Mouse (Mus musculus): ENCODE measurements around the gene Serf2.
"Not testable (repeated sequence)": the region's sequence is repeated elsewhere in the genome, so short reads cannot be mapped to it uniquely, and the experiment has no call there.

Serf2 gene

DNA sequence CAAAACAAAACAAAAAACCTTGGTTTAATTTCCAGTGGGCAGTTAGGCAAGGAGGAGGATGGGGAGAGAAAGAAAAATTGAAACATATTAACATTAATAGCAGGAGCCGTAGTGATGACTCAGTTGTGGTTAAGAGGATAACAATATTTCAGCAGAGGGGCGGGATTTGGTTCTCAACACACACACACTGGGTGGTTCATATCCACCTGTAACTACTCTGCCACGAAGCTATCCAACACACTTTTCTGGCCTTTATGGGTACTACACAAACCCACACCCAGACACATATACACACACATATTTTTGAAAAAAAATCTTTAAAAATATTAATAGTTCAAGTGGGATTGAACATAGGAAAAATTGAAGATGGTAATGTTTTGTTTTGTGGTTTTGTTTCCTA is 2.0 kb upstream of the Serf2 start:
- no peak for DNase-seq (ENCODE audit: low spot score in 2 of 2)

DNA sequence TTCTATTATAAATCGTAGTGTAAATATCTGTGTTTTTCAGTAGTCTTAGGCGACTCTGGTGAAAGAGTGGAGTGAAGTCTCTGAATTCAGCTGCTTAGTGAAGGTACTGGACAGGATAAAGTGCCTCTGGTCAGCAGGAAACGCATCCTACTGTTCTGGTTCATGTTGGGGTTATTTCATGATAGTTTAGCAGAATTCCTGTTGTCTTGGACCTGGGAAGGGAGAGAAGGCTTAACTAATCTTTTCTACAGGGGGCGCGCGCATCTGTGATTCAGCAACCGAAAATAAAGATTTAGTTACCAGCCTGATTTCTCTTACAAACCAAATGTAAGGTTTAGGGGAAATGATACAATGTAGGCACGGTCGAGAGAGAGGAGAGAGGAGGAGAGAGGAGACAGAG is 859 bp upstream of the Serf2 start:
- DNase-seq (ENCODE audit: low spot score in 2 of 2), result peak in 1 of 2 experiments; percentile 28

DNA sequence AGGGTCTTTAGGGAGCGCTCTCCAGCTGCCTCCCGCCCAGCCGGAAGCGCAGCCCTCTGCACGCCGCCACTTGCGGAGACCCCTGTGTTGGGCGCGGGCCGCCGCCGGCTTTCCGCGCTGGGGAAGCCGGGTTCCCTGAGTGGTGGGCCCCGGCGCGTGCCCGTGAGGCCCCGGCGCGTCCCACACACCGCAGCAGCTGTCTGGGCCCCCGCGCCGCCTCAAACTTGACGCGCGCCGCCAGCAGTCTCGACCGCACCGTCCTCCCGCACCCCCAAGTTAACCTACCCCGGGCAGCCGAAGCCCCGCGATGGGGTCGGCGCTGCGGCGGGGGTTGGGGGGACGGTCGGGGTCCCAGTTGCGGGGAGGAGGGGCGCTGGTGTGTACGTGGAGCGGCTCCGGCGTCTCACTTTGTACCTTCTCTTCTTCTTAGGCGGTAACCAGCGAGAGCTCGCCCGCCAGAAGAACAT is 583 bp downstream of the Serf2 start:
- DNase-seq (ENCODE audit: low spot score in 2 of 2), result no peak

DNA sequence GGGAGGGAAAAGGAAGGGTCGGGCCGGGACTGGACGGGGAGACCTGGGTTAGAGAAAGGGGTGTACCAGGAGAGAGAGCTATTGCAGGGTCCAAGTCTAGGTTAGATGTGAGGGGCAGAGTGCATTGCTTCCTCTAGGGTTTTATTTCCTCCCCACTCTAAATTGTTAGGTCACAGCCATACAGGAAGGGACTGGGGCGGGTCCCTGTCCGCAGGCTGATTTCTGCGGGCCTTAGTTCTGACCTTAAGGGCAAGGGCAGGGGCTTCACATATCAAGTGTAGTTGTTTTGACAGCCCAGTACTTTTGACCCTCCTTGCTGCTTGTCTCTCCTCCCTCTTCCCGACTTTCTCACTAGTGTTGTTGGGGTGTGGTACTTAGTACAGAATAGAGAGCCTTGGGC is 1.1 kb downstream of the Serf2 start:
- DNase-seq (ENCODE audit: low spot score in 2 of 2), result peak in 1 of 2 experiments; percentile 36

DNA sequence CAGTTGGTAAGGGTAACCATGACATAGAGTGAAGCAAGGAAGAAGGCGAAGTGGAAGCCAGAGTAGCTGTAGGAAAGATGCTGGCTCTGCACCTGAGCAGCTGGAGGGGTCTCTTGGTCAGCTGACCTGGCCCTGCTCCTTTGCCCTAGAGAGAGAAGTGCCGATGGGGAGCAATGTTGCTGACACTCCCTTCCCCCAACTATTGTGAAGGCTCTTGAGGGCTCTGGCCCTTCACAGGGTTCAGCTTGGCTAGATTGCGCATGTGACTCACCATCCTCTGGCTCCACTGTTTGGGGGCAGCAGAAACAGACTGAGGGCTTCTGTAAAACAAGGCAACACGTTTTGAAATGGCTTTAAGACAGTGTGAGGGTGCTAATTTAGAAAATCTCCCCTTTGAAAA is 3.4 kb downstream of the Serf2 start:
- DNase-seq (ENCODE audit: low spot score in 2 of 2), result no peak

DNA sequence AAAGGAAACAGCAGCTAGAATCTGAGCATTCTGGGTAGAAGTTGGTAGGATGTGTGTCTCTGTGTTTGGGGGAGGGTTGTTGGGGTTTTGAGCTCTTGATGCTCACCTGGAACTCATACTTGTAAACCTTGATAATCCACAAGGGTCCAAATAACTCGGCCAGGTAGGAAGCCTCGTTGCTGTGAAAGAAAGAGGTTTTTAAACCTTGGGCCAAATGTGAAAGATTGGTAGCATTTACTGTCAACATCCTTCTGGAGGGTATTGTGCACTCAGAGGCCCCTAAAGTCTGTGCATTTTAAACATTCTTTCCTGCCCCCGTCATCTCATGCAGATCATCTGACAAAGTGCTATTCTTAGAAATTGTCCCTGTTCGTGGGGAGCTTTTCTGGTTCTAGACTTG is 4.0 kb downstream of the Serf2 start, which contains the start of gene Hypk:
Hypk (plus strand) TSS at position 301 of the 400 bp plus-strand sequence.
- no peak for DNase-seq (ENCODE audit: low spot score in 2 of 2)

DNA sequence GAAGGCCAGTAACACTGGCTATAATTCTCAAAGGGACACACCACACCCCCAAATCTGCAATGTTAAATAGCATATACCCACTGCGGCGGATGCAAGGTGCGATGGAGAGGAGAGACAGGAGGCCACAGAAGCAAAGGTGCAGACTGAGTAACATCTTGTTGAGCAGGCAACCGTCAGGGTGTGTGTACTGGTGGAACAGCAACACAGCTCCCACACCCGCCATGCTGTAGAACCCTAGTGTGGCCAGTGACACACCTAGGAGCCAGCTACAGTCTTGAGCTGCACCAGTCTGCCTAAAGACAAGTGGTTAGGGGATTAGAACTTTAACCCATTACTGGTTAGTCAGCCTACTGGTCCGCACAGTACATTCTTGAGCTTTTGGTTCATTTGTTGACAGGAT is 4.9 kb downstream of the Serf2 start:
- DNase-seq (ENCODE audit: low spot score in 2 of 2), result no peak

DNA sequence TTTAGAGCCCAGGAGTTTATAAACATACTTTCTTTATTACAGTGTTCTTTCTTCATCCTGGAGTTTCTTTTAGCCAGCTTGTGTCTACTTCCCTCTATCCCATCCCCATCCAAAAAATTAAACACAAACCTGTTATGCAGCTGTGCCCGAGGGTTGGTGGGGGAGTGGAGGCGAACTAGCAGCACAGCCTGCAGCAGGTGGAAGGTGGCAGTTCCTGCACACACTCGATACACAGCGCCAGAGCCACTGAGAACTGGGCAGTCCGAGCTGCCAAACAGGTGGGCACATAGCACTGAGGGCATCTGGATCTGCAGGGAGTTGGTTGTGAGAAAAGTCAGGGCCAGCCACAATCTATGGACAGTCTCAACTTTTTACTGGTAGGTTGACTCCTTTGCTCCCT is 6.5 kb downstream of the Serf2 start:
- DNase-seq (ENCODE audit: low spot score in 2 of 2), result no peak

DNA sequence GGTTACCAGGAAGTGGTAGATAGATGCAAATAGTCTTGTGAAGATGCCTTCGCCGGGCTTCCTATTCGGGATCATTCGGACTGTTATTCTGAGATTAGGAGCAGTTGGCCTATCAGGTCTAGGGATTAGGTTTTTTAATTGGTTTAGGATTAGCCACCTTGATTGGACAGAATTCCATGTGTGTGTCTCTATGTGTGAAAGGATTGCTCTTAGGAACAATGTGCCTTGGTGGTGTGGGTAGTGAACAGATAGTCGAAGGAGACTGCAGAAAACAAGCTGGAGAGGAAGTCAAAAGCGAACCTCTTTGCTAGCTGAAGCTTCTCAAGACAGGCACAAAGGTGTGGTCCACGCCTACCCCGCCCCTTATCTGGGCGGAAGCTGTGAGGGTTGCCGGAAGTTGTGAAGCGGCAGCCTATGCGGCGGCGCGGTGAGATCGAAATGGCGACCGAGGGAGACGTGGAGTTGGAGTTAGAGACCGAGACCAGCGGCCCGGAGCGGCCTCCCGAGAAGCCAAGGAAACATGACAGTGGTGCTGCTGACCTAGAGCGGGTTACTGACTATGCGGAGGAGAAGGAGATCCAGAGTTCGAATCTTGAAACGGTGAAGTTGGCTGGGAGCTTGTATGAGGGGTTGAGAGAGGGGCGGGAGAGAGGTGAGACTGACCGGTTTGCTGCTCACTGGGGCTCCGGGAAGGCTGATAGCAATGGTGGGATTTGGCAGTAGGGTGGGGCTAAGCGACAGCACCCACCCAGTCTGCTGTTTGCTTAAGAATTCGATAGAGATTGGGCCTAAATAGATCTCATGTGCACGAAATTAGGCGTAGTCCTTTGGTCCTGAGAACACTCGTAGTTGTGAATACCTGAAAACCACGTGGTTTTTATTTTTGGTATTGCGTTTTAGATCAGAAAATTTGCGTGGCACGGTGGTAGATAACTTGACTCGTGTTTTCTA is 8.0 kb downstream of the Serf2 start, which contains the start of gene Serinc4:
Serinc4 (minus strand) TSS at position 90 of the 951 bp plus-strand sequence.
- peak; percentile 83 to 88 for DNase-seq (ENCODE audit: low spot score in 2 of 2)

DNA sequence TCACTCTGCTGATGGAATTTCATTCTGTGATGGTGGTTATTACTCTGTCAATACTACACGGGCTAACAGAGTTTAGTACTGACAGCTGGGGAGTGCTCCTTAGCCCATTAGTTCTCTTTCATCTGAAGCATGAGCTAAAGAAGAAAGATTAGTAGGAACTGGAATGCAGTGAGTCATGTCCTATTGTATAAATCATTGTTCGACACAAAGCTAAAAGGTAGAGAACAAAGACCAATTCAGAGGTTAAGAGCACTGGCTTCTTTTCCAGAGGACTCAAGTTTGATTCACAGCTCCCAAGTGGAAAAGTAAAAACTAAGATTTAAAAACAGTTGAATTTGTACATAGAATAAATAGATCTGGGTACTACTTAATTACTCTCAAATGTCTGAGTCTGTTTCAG is 11.1 kb downstream of the Serf2 start:
- no peak for DNase-seq (ENCODE audit: low spot score in 2 of 2)

DNA sequence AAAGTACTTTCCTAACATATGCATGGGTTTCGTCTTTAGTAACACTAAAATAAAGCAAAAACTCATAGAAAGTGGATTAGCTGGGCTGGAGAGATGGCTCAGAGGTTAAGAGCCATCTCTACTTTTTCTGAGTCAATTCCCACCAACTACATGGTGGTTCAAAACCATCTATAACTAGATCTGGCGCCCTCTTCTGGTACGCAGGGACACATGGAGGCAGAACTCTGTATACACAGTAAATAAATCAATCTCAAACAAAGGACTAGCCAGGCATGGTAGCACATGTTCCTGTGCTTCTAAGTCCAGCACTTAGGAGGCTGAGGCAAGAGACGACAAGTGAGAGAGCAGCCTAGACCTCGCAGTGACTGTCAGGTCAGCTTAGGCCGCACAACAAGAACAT is 20.0 kb downstream of the Serf2 start:
- DNase-seq (ENCODE audit: low spot score in 2 of 2), result not testable (repeated sequence)

DNA sequence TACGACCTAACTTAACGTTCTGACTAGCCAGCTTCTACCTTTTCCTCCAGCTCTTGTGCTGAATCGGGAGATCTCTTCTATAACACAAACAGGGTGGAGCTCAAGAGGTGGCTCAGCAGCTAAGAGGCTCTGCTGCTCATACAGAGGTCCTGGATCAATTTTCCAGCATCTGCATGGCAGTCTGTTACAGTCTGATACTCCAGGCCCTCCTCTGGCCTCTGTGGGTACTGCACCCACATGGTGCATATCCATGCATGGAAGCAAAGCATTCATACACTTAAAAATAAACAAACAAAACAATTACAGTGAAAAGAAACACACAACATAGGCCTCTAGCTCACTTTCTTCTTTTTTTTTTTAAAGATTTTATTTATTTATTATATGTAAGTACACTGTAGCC is 23.8 kb downstream of the Serf2 start:
- DNase-seq (ENCODE audit: low spot score in 2 of 2), result not testable (repeated sequence)

DNA sequence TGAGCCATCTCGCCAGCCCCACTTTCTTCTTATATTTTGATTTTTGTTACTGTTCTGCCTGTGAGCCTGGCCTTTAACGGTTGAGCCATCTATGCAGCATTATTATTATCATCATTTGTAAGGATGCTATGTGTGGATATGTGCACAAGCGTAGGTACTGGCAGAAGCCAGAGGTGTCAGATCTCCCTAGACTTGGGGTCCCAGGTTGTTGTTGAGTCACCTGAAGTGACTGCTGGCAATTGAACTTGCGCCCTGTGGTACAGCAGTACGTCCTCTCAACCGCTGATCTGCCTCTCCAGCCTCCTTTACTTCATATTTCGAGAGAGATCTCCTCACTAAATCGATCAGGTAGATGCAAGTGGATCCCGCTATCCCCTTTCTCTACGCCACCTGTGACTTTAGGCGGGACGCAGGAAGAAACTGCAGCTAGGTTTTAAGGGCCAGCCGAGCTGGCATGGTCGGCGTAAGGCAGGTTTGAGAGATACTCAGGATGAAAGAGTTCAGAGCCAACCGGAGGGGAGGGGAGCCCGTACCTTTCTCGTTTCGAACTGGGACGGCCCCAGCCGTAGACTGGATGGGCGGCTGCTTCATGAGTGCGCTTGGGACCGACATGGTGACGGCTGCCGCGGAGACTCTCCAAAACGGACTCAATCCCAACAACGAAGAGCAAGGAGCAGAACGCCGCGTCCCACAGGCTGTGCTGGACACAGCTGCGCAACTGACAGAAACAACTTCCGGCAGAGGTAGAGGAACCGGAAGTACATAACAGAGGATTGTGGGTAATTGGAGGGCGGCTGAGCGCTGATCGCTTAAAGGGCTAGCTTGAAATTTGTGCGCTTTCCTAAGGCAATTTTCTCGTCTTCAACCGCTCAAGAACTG is 24.5 kb downstream of the Serf2 start, which contains the start of gene Mfap1b:
Mfap1b (minus strand) TSS at position 767 of the 879 bp plus-strand sequence.
- DNase-seq (ENCODE audit: low spot score in 2 of 2), result peak; percentile 76 to 80

DNA sequence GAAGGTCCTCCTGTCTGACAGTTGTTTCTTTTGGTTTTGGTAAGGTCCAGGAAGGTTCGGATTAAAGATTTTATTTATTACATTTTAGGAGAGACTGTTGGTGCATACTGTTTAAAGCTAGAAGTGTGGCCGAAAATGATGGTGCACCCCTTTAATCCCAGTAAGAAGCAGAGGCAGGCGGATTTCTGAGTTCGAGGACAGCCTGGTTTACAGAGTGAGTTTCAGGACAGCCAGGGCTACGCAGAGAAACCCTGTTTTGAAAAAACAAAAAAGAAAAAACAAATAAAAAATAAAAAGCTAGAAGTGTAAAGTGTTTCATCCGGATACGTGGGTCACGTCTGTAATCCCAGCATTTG is 25.2 kb downstream of the Serf2 start:
- no peak for DNase-seq (ENCODE audit: low spot score in 2 of 2)

DNA sequence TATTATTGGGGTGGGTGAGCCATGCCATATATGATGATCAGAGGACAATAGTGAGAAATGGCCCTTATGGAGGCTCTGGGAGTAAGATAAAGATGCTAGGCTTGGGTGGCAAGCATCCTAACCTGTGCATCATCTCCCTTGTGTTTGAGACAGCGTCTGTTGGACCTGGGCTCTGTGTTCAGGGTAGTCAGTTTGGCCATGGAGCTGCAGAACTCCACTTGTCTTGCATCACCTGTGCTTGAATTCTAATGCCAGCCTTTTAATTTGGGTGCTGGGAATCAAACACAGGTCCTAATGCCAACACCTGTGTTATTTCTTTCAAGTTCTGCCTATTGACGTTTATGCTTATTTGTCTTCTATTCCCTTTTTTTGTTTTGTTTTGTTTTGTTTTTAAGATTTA is 26.3 kb downstream of the Serf2 start:
- DNase-seq (ENCODE audit: low spot score in 2 of 2), result not testable (repeated sequence)

DNA sequence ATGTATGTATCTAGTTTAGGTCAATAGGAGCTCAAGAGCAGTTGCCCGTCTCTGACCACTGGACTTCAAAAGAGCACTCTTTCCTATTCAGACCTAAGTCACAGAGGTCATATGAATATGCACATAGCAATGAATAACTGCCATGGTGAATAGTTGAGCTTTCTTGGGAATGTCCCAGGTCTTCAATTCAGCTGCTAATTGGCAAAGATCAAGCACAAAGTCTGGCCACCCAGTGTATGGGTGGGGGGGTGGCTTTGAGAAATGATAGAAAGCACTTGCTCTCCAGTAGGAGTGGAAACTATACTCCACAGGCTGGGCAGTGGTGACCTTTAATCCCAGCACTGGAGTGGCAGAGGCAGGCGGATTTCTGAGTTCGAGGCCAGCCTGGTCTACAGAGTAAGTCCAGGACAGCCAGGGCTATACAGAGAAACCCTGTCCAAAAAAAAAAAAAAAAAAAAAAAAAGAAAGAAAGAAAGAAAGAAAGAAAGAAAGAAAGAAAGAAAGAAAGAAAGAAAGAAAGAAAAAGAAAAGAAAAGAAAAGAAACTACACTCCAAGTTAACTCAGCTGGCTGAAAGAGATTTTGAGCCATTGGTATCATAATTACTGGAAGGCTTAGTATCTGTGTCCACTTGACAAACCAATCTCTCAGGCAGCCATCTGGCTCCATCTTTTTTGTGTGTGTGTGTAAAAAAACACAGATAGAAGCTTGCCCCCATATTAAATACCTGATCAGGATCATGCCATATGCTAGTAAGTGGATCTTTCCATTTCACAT is 28.7 kb downstream of the Serf2 start:
- DNase-seq (ENCODE audit: low spot score in 2 of 2), result no peak

DNA sequence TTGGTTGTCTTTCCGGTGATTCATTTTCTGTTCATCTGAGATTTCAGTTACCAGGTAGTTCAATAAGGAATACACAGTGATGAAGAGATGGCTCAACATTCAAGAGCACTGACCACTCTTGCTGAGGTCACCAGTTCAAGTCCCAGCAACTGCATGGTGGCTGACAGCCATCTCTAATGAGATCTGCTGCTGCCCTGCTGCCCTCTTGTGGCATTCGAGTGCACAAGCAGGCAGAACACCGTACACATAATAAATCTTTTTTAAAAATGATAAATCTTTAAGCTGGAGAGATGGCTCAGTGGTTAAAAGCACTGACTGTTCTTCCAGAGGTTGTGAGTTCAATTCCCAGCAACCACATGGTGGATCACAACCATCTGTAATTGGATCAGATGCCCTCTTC is 31.5 kb downstream of the Serf2 start:
- DNase-seq (ENCODE audit: low spot score in 2 of 2), result peak; percentile 15 to 50

DNA sequence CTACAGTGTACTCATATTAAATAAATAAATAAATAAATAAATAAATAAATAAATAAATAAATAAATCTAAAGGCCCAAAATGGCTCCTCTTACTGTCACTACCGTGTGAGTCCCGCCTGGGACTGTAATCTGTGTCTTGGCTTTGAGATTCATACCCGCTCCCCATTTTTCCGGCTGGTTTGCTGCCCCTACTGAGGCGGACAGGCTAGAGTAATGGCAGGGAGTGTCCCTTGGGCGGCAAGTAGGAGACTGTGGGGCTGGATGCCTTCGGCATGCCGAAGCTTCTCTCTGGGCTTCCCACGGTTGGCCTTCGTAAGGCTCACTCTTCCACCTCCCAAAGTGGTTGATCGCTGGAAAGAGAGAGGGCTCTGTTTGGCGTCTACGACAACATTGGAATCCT is 31.9 kb downstream of the Serf2 start:
- DNase-seq (ENCODE audit: low spot score in 2 of 2), result not testable (repeated sequence)

DNA sequence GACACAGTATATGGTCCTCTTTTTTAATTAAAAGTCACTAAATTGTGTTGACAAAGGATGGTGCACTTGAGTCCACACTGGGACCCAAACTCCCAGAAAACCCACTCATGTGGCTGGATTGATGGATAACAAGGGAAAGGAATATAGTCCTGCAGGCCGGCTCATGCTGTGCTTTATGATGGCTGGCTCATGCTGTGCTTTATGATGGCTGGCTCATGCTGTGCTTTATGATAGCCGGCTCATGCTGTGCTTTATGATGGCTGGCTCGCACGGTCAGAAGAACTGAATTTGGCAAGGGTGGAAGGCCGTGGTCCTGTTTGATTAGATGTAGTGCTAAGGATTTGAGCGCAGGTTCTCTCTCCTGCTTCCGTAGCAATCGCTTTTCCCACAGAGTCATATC is 34.6 kb downstream of the Serf2 start:
- DNase-seq (ENCODE audit: low spot score in 2 of 2), result no peak

DNA sequence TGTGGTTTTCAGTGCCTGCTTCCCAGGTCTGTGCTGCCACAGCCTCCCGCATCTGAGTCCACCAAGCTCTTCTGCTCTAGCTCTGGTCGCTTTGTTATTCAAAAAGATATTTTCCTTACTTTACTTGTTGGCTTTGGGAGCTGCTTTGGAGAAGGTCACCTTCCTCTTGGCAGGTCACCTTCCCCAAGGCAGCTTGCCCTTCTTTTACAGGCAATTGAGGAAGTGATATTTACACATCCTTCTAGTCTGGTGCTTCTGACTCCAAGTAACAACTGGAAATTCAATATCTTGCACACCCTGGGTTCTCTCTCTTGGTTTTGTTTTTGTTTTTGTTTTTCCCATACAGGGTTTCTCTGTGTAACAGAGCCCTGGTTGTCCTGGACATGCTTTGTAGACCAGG is 35.4 kb downstream of the Serf2 start:
- DNase-seq (ENCODE audit: low spot score in 2 of 2), result not testable (repeated sequence)

DNA sequence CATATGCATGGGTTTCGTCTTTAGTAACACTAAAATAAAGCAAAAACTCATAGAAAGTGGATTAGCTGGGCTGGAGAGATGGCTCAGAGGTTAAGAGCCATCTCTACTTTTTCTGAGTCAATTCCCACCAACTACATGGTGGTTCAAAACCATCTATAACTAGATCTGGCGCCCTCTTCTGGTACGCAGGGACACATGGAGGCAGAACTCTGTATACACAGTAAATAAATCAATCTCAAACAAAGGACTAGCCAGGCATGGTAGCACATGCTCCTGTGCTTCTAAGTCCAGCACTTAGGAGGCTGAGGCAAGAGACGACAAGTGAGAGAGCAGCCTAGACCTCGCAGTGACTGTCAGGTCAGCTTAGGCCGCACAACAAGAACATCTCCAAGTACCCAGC is 52.6 kb downstream of the Serf2 start:
- not testable (repeated sequence) for DNase-seq (ENCODE audit: low spot score in 2 of 2)

All from natural killer cell, adult 2 months (primary cell).